Mouse (Mus musculus) lung, postnatal 0 days (tissue): ENCODE results near the gene Armc12.

Experiments
- CTCF ChIP-seq: IDR thresholded peaks from 2 replicates; pipeline ENCODE4 v1.5.1; 2016; ENCODE audit warnings: antibody characterized with exemption, mild to moderate bottlenecking
- EP300 ChIP-seq: IDR thresholded peaks from 2 replicates; pipeline ENCODE4 v1.6.1; 2016; ENCODE audit warnings: antibody characterized with exemption, mild to moderate bottlenecking, control low read depth

- TF ChIP-seq CTCF = no peak
- TF ChIP-seq EP300 = no peak
These were observed 1.3 kb downstream of the Armc12 start for GRCm38 (mm10) chr17:28531946-28532345.
